Mouse (Mus musculus) liver, adult 2 months (tissue): ENCODE data around the gene Hpse2.

Experiments
- CTCF ChIP-seq: fragments of 200-500 bp; IDR thresholded peaks from 2 replicates; pipeline ENCODE4 v1.5.1; 2011; ENCODE audit warnings: low read depth, low read length, control low read depth
- POLR2A ChIP-seq: fragments of 200-500 bp; IDR thresholded peaks from 2 replicates; pipeline ENCODE4 v1.6.1; 2011; ENCODE audit warnings: low read length, control low read depth; ENCODE audit not compliant: insufficient read depth; ENCODE audit errors: extremely low read depth

DNA sequence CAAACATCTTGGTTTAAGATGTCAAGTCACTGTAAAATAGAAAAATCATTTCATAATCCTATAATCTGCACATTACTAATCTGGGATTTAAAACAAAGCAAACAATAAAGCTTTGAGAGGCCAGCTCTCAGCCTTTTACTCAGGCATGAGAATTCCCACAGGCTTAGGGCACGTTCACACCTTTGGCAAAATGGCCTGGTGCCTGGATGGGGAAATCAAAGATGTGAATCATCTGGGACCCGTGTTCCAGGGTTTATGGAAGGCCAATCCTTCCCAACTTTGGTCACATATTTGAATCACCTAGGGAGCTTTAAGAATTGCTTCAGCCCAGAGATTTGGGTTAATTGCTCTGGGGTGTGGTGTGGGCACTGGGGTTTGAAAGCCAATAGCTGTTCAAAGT, 590.3 kb downstream of the Hpse2 start:
- TF ChIP-seq CTCF (no peak), POLR2A (no peak)
